Mouse (Mus musculus) layer of hippocampus, postnatal 14 days (tissue): ENCODE measurements at regions not wholly inside any gene's neighbourhood (a gene's known extent, or its start where the extent isn't known, plus 50 kb on each side); places are given as distances from the start of the nearest gene placed in this dataset.

Source experiments
- DNase-seq, 2 experiments: peaks; one replicate each; pipeline ENCODE4 v3.0.0; 2021 to 2022; ENCODE audit warnings: low spot score in 2 of 2, mixed read lengths in 1 of 2

DNA sequence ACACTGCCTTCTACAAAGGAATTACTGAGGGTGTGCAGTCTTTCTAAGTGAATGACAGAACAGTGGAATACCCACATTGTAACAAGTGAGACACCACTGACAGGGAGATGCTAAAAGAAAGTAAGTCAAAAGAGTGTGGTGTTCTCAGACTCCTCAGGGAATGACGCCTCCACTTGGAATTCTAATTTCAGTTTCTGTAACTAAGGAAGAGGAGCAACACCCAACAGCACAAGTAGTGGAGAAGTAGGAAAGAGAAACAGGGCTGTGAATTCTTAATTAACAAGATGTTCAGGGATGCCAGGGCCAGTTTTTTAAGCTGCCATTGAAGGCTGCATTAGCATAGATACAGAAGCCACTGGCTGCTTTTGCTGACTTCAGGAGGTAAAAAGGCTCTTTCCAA, 81.4 kb downstream of the Fscb start:
- DNase-seq = peak in 1 of 2 experiments; percentile 8

DNA sequence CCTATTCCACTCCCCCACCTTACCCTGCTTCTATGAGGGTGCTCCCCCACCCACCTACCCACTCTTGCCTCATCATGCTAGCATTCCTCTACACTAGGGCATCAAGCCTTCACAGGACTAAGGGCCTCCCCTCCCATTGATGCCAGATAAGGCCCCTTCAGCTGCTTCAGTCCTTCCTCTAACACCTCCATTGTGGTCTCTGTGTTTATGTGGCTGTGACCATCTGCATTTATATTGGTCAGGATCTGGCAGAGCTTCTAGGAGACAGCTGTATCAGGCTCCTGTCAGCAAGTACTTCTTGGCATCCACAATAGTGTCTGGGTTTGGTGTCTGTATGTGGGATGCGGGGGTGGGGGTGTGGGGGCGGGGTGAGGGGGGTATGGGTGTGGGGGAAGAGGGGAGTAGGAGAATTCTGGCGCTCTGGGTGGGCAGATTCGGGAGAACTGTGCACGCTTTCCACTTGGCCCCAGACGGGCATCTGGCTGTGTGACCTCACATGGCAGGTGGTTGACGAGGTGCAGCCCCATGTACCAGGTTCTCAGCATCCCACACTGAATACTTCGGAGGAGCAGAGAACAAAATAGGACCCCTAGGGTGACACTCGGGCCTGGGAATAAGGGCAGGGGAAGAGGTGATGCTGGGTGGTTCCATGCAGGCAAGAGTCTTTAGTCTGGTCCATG, 84.6 kb downstream of the Fscb start:
- no peak for DNase-seq

DNA sequence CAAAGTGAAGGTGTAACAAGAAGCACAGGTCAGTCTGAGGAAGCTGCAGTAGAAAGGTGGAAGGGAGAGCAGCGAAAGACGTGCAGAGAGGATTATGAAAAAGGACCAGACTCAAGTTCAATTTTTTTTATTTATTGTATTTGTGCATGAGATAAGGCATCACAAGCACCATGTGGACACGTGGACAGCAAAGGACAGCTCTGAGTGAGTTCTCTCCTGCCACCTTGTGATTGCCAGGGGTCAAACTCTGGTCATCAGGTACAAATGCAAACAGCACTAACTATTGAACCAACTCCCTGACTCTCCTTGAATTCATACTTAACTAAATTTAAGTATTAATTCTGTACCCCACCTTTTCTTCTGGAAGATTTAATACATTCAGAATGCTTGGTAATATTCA, 109.5 kb downstream of the Fscb start:
- DNase-seq = no peak

DNA sequence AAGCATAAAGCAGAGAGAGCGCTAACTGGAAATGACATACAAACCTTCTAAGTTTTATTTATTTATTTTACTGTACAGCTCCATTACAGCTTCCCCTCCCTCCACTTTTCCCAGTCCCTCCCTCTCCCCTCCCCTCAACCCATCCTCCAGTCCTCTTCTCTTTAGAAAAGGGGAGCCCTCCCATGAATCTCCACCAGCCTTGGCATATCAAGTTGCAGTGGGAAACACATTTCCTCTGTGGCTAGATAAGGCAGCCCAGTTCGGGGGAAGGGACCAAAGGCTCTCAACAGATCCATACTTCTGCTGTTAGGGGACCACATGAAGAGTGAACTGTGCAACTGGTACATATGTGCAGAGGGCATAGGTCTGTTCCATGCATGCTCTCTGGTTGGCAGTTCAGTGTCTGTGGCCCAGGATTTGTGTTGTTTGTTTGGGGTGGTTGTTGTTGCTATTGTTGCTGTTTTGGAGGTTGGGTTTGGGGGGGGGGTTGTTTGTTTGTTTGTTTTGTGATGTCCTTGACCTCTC, 112.8 kb downstream of the Fscb start:
- no peak for DNase-seq

DNA sequence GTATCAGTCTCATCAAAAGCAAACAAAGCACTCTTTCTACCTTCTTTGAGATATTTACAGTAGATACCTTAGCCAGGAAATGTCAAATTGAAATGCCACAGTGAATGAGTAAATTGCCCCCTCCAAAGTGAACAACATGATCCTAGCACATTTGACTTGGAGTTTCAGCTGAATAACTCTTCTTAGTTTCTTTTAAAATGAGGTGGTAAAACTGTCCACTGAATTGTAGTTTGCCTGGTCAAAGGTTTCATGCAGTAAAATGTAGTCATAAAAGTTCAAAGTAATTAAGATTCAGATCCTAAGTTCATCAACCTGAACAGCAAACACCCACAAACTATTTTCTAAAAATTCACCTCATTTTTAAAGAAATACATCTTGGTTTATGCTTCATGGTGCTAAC, 113.8 kb downstream of the Fscb start:
- DNase-seq = no peak

DNA sequence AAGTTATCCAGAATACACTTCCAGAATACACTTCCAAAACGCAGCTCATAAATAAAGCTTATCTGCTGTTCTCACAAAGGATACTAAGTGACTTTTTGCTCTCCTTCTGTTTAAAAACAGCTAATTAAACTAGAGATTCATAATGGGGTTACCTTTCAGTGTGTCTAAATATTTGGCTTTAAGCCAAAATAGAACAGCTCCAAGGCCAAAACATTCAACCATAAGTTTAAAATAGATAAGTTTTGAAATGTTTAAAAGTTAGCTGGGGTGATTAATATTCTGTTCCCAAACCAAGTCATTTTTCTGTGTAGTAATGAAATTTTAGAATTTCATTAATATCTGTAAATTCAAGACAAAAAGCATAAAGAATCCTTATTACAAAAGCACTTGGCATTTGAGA, 130.7 kb downstream of the Fscb start:
- no peak for DNase-seq

DNA sequence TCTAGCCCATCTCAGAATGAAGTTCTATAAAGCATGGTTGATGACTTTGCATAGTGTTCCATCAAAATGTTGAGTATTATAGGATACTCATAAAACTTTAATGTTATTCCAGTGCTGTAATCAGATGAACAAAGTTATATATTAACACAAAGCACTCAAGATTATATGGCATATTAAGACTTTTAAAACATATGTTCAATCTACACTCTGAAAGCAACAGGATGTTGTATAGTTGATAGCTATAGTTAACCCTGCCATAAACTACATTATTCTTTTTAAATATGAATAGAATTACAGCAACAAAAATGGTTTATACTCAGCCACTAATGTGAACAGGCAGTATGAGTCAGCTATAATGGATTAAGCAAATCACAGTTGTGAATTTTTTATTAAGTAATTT, 139.3 kb downstream of the Fscb start:
- no peak for DNase-seq
